Mouse (Mus musculus) C2C12 (cell line): ENCODE measurements around the gene Olfr714.

Source experiments
- CEBPB ChIP-seq: IDR thresholded peaks from one replicate; pipeline ENCODE4 v1.6.1; 2011; ENCODE audit warnings: low read depth, mild to moderate bottlenecking, control low read depth, moderate library complexity
- CTCF ChIP-seq: IDR thresholded peaks from one replicate; pipeline ENCODE4 v1.5.1; 2011; ENCODE audit not compliant: control insufficient read depth, insufficient read depth, insufficient read length
- MYOD1 ChIP-seq: IDR thresholded peaks from one replicate; pipeline ENCODE4 v1.6.1; 2011; ENCODE audit warnings: low read depth; ENCODE audit not compliant: control insufficient read depth, insufficient read length

DNA sequence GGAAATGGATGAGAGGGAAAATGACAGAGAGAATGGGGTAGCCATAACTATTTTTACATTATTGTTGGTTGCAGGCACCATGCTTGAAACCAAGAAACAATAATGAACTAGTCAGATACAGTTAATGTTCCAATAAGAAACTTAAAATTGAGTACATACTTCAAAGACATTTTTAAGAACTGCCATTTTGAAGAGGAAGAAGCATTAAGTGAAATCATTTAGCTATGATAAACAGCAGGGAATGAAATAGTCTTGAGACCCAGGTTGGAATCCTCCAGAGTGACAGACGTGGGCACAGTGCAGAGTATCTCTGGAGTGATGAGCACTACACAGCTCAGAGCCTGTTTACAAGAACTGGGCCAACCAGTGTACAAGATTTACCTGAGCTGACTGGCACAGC, 22.1 kb downstream of the Olfr714 start, which contains the start of gene Olfr17:
- TF ChIP-seq CEBPB (no peak), CTCF (no peak), MYOD1 (no peak)
